Mouse (Mus musculus): ENCODE measurements around the gene Epn3. TPM values are rescaled to one million over a fixed set of nuclear protein-coding genes. Genes with fewer than 3 reads are reported as not detected.

Gene Epn3
- 0.06 and 0.20 TPM in 2 replicates for total RNA-seq (2017)

DNA sequence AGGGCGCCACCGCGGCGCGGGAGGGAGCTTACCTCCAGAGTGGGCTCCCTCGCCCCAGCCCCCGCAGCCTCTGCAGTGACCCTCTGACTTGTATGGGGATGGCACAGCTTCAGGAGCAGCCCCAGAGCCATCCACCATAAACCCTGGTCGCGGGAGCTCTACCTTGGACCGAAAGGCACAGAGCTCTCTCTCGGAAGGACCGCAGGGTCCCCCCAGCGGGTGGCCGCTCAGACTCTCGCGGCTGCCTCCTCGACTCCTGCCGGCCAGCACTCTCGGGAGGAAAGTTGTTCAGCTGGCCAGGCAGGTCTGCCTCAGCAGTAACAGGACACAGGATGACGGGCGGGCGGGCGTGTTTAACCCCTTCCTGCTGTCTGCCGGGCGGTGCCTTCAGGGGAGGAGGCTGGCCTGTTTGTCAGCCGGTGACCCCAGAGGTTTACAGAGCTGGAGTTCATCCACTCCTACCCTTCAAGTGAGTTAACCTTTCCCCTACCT, at the start of gene Epn3:
Epn3 (minus strand) TSS at position 314 of the 492 bp plus-strand sequence.
- no peak; a peak in 2 of 4 replicates for ATAC-seq (replicated peaks in 1 of 2; ENCODE audit: insufficient read depth in 1 of 2, low FRiP score in 2 of 2, low TSS enrichment in 1 of 2, low read depth in 1 of 2, poor library complexity in 2 of 2, severe bottlenecking in 2 of 2)

DNA sequence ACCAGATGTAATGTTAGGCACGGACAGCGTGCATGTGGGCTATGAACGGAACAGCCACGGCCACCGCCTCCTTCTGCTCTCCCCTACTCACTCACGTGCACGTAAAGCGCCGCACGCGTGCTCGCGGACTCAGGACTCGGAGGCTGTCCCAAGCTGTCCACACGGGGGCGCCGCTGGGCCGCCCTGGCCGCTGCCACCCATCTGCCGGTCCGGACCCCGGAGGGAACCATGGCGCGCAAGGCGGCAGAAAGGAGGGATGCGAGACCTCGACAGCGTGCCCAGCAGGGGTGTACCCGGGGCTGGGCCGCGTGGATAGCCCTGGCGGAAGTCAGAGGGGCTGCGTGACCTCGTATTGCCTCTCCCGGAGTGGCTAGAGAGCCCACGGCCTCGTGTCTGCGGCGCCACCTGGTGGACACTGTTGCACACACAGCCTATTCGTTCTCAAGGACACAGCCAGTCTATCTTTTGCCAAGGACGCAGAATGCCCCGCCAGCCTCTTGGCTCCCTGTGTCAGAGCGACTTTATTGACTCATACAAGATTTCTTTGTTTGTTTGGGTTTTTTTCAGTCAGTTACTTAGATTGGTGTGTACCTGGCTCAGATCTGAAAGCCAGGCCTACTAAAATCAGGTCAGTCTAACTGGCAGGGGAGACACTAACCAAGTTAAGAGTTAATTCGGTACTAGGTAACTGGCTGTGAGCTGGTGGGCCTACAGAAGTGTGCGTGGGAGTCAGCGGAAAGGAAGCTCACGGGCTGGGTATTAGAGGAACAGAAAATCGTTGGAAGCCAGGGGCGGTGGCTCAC, 49.3 kb upstream of the Epn3 start, which contains the start of gene Rsad1:
Rsad1 (minus strand) TSS at position 368 of the 803 bp plus-strand sequence.
- ATAC-seq (replicated peaks in 1 of 2; ENCODE audit: insufficient read depth in 1 of 2, low FRiP score in 2 of 2, low TSS enrichment in 1 of 2, low read depth in 1 of 2, poor library complexity in 2 of 2, severe bottlenecking in 2 of 2) = peak; percentile 80 to 85

DNA sequence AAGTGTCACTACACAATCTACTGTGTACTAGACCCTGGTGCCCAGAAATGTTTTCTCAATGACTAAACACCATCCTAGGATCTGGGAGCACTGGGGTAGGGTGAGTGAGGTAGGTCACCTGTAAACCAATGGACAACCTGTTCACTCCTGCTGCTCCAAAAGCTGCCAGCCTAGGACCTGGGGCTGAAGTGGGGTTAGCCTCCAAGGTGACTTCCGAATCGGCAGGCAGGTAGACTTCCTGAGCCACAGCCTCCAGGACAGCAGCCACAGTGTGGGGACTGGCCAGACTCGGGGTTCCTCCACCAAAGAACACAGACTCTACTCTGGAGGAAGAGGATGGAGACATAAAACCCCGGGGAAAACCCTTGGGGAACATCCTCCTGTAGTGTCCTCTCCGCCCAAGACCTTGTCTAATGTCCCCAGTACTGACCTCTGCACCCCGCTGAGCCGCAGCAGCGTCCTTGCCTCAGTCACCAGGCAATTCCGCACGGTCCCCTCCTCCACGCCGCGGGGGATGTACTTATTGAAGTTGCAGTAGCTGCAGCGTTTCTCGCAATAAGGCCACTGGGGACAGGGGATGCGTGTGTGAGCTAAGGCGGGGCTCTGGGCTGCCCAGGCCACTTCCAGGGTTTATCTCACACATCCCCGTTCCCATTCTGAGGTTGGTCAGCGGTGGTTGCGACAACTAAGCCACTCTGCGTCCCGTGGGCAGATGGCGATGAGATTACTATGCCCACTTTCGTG, 48.4 kb upstream of the Epn3 start:
- 0 out of 4 replicates have a peak, but pooled peaks of 1 of the 2 experiments have one; percentile 9 for ATAC-seq (replicated peaks in 1 of 2; ENCODE audit: insufficient read depth in 1 of 2, low FRiP score in 2 of 2, low TSS enrichment in 1 of 2, low read depth in 1 of 2, poor library complexity in 2 of 2, severe bottlenecking in 2 of 2)

DNA sequence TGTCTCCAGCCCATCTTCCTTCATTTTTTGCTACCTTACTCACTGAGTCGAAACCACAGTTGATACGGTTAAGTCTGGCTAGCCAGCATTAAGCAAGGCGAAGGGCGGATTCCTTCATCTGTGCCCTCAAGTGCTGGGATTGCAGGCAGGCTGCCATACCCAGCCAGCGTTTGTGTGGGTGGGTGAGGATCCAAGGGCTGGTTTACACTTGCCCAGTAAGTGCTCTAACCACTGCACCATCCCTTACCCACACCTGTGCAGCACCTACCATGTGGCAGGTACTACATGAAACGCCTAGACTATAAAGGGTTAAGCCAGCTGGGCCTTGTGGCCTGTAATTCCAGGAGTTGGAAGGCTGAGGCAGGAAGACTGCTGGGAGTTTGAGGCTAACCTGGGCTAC, 47.5 kb upstream of the Epn3 start:
- no peak for ATAC-seq (replicated peaks in 1 of 2; ENCODE audit: insufficient read depth in 1 of 2, low FRiP score in 2 of 2, low TSS enrichment in 1 of 2, low read depth in 1 of 2, poor library complexity in 2 of 2, severe bottlenecking in 2 of 2)

DNA sequence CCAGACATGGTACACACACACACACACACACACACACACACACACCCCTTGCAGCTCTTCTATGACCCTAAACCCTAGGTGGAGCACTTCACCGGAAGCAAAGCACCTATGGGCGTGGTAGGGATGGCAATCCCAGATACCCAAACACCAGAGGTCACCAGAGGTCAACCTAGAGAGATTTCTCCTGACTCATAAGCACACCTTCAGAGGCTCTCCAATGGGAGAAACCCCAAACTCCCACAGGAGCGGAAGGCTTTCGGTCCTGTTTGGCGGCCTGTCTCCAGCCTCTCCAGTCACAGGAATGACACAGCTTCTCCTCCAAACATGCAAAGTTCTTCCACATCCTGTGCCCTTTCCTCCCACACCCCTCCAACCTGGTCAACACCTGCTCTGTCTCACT, 46.6 kb upstream of the Epn3 start:
- ATAC-seq (replicated peaks in 1 of 2; ENCODE audit: insufficient read depth in 1 of 2, low FRiP score in 2 of 2, low TSS enrichment in 1 of 2, low read depth in 1 of 2, poor library complexity in 2 of 2, severe bottlenecking in 2 of 2) = no peak

DNA sequence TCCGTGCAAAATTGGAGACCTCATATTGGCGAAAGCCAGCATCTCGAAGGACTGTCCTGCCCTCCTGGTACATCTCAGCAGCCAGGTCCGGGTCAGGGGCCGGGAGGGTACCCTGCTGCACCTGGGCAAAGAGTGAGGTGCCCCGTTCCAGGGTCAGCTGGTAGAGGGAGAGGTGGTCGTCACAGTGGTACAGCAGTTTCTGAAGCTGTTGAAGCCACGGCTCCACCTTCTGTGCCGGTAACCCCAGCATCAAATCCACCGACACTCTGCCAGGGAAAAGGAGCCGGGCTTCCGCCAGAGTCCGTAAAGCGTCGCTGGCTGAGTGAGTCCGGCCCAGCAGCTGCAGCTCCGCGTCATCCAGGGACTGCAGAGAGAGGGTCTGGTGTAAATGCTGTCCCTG, 44.6 kb upstream of the Epn3 start:
- no peak for ATAC-seq (replicated peaks in 1 of 2; ENCODE audit: insufficient read depth in 1 of 2, low FRiP score in 2 of 2, low TSS enrichment in 1 of 2, low read depth in 1 of 2, poor library complexity in 2 of 2, severe bottlenecking in 2 of 2)

DNA sequence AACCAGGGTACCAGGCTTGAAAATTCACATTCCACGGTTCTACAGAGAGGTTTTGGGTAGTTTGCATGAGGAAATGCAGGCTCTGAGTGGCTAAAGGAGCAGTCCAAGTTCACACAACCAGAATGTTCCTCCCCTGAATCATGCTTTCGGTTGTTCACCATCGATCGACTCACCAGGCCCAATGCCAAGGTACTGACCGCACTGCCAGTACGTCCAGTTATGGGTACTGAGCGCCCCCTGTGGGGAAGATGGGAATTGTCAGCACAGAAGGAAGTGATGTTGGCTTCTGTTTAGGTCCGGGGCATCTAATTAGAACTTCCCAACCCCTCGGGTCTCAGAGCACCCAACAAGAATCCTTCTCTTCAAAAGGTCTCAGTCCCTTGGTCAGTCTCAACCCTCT, 44.2 kb upstream of the Epn3 start:
- ATAC-seq (replicated peaks in 1 of 2; ENCODE audit: insufficient read depth in 1 of 2, low FRiP score in 2 of 2, low TSS enrichment in 1 of 2, low read depth in 1 of 2, poor library complexity in 2 of 2, severe bottlenecking in 2 of 2) = peak; percentile 69 to 74

DNA sequence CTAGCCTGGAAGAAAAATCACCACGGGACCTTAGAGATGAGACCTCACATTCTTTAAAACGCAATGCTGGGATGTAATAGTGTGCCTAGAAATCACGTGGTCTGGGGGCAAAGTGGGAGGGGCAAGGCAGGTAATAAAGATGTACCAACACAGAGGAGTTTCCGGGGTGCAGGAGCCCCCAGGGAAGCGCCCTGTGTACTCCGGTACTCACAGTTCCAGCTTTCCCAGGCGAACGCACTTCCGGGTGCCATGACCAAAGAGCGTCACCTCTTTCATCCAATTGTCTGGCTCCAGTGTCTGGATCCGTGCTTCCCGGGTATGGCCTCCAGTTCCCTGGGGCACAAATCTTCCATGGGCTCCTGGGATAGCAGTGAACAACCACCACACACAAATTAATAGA, 43.6 kb upstream of the Epn3 start:
- ATAC-seq (replicated peaks in 1 of 2; ENCODE audit: insufficient read depth in 1 of 2, low FRiP score in 2 of 2, low TSS enrichment in 1 of 2, low read depth in 1 of 2, poor library complexity in 2 of 2, severe bottlenecking in 2 of 2) = no peak

DNA sequence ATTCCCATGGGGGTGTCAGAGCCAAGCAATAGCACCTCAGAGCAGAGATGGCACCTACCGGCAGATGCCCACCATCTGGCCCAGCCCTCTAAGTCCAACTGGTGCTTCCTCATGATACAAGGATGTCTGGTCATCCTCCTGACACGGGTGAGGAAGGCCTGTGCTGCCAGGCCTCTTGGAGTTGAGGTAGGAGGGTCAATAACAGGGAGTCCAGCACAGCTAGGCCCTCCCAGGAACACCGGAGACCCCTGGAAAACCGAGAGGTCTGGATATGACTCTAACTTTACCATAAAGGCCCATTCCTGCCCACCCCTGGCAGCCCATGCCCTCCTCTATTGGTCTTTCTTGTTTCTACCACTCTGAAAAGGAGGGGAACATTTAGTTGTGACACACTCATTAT, 42.6 kb upstream of the Epn3 start:
- no peak for ATAC-seq (replicated peaks in 1 of 2; ENCODE audit: insufficient read depth in 1 of 2, low FRiP score in 2 of 2, low TSS enrichment in 1 of 2, low read depth in 1 of 2, poor library complexity in 2 of 2, severe bottlenecking in 2 of 2)

DNA sequence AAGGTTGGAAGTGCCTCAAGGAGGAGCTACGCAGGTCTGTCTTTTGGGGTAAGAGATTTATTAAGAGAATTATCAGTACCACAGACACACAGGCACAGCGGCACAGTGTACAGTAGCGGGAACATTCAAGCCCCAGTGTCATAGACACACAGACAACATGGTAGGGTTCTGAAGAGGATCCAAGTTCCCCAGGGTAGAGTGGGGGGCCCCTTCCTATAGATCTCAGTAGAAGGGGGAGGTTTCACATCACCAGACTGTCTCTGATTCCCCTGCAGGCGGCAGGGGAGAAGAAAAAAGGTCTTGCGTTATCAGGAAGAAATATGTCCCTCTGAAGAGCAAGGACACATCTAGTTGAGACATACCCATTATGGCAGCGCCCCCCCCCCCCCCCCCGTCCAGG, 40.0 kb upstream of the Epn3 start:
- no peak for ATAC-seq (replicated peaks in 1 of 2; ENCODE audit: insufficient read depth in 1 of 2, low FRiP score in 2 of 2, low TSS enrichment in 1 of 2, low read depth in 1 of 2, poor library complexity in 2 of 2, severe bottlenecking in 2 of 2)

DNA sequence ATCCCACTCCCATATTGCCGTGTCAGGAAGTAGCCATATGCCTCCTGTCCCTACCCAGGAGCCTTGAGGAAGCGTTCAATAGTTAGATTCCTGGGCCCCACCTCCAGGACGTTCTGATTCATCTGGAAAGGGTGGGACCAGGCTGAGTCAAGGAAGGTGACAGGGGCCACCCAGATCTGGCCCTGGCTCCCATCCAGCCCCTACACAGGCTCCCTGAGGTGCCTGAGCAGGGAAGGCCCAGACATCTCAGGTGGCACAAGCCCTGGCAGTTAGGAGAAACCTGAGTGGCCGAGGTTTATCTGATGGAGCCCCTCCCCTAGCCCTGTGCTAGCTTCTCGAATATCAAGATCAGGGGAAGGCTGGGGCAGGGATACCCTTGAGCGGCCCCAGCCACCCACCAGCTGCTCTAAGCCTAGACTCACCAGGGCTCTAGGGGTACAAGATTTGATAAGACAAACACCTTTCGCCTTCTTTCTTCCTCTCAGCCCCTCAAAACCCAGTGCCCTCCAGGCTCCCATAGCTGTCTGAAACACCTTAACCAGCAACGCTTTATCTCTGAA, 39.0 kb upstream of the Epn3 start:
- ATAC-seq (replicated peaks in 1 of 2; ENCODE audit: insufficient read depth in 1 of 2, low FRiP score in 2 of 2, low TSS enrichment in 1 of 2, low read depth in 1 of 2, poor library complexity in 2 of 2, severe bottlenecking in 2 of 2) = no peak

DNA sequence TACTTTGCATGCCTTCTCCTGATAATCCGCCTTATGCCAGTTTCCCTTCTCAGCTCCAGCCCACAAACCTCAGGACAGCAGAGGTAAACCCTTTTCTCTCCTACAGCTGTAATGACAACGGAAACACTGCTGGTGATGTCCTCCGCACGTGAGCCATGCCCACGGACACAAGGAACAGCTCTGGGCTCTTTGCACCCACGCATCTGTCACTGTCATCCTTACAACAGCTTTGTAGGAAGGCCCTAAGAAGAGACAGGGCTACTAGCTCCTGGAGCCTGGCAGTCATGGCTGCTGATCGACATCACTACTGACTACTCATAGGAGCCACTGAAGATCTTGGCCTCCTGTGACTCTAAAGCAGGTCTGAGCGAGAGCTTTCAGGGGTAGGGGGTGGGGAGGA, 33.4 kb upstream of the Epn3 start:
- no peak for ATAC-seq (replicated peaks in 1 of 2; ENCODE audit: insufficient read depth in 1 of 2, low FRiP score in 2 of 2, low TSS enrichment in 1 of 2, low read depth in 1 of 2, poor library complexity in 2 of 2, severe bottlenecking in 2 of 2)

DNA sequence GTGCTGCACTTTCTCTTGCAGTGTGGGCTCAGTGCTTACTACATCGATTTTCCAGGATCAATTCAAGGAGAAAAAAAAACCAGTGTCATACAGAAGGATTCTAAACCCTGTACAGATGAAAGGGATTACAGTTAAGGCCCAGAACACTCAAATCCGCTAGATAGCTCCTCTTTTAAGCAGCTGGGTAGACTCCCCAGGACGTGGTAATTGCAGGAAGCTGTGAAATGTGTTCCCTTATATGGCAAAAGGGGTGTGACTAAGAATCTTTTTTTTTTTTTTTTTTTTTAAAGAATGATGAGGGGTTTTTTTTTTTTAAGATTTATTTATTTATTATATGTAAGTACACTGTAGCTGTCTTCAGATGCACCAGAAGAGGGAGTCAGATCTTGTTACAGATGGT, 29.1 kb upstream of the Epn3 start:
- ATAC-seq (replicated peaks in 1 of 2; ENCODE audit: insufficient read depth in 1 of 2, low FRiP score in 2 of 2, low TSS enrichment in 1 of 2, low read depth in 1 of 2, poor library complexity in 2 of 2, severe bottlenecking in 2 of 2) = no peak

DNA sequence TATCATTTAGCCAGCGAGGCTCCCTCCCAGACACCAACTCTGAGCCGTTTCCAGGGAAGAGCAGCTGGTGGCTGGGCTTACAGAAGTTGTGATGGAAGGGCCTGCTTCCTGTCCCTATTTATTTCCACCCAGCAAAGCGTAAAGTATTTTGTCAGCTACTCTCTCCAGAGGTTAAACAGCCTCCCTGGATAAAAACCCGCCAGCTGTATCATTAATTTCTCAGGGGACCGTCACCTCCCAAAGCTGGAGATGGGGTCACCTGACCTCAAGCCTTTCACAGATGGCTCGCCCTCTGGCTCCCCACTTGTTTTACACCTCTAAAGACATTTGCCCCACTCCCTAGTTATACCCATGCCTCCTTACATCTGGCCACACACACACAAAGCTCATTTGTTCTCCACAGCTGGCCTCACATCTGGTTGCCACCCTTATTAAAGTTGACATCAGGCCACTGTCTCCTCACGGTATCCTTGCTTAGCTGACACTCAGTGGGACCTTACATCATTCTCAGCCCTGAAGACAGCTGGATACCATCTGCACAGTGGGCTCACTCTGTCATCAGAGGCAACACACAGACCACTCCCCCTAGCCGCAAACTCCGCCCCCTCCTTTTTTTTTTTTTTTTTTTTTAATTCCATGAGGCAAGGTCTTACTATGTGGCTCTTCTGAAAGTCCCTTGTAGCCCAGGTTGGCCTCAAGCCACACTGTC, 26.6 kb upstream of the Epn3 start:
- no peak for ATAC-seq (replicated peaks in 1 of 2; ENCODE audit: insufficient read depth in 1 of 2, low FRiP score in 2 of 2, low TSS enrichment in 1 of 2, low read depth in 1 of 2, poor library complexity in 2 of 2, severe bottlenecking in 2 of 2)

DNA sequence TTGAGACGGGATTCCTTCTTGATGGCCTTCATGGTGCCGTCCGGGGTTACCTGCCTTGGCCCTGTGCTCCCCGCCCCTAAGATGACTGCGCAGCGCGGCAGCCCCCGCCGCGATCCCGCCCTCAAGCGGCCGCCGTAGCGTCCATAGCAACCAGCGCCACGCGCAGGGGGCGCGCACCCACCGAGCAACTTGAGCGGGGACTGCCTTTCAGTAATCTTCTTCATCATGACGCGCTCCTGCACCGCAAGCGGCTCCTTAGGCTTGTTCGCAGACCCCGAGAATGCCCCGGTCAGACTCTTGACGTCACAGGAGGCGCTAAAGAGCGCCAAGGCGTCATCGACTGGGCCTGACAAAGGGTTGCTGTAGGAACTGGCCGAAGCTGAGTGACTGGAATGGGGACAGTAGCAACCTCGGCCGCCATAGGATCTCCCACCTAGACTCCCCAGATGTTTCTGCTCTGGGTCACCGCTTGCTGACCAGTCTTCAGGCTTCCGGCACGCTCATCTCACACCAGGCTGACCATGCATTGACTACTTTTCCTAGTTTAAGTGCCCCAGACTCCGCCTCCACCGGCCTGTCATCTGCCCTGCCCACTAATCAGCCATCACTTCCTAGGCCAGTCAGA, 21.6 kb upstream of the Epn3 start, which contains the start of gene Mycbpap:
Mycbpap (minus strand) TSS at position 524 of the 625 bp plus-strand sequence.
- peak; percentile 63 to 90 for ATAC-seq (replicated peaks in 1 of 2; ENCODE audit: insufficient read depth in 1 of 2, low FRiP score in 2 of 2, low TSS enrichment in 1 of 2, low read depth in 1 of 2, poor library complexity in 2 of 2, severe bottlenecking in 2 of 2)

DNA sequence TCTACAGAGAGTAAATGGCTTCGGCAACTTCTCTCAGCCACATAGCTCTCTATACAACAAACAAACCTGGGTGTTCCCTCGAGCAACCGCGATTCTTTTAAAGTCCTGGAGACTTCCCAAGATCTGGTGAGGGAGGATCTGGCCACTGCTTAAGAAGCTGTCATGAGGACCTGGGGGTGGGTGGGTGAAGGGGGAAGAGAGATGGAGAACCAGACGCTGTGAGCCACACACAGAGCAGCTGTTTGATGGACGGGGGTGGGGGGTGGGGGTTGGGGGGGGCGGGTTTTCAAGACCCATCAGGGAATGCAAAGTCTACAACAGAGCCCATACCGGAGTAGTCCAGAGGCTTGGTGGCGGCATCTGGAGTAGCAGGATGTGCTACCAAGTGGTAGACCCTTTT, 13.7 kb upstream of the Epn3 start:
- ATAC-seq (replicated peaks in 1 of 2; ENCODE audit: insufficient read depth in 1 of 2, low FRiP score in 2 of 2, low TSS enrichment in 1 of 2, low read depth in 1 of 2, poor library complexity in 2 of 2, severe bottlenecking in 2 of 2) = no peak

DNA sequence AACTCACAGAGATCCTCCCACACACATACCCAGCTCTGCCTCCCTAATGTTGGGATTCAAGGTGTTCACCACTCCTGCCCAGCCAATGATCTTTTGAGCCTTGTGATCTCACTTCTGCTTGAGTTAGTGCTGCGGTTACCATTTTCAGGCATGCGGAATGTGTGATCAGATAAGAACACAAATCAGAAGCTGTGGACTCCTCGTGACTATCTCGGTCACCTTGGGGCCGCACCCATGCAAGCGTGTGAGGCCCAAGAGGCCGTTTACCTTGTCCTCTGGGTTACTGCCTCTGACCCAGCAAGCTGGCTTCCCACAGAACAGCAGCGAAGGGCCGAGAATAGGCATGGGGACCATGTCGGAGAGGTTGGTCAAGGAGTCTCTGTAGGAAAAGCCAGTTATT, 9.2 kb upstream of the Epn3 start:
- no peak for ATAC-seq (replicated peaks in 1 of 2; ENCODE audit: insufficient read depth in 1 of 2, low FRiP score in 2 of 2, low TSS enrichment in 1 of 2, low read depth in 1 of 2, poor library complexity in 2 of 2, severe bottlenecking in 2 of 2)
